Mouse (Mus musculus): ENCODE results near the gene Sdf2l1. TPM values are rescaled to one million over a fixed set of nuclear protein-coding genes. Genes with fewer than 3 reads are reported as not detected.

Sdf2l1 gene
- polyA plus RNA-seq, 1 experiment from 2014 or later: 40.9 TPM

GRCm38 (mm10) chr16:17104600-17104999, 27.6 kb downstream of the Sdf2l1 start:
- no peak for DNase-seq (ENCODE audit: low spot score)
- no peak overlapping the region for H3K27ac ChIP-seq (ENCODE audit: low read depth, low read length)
- H3K4me3 ChIP-seq (ENCODE audit: low read depth, low read length): no peak overlapping the region
- WGBS: 84% methylated on average over 4 of the region's 4 CpGs
- ATAC-seq: no peak
- peaks cover 78% of the 10 kb centered on the region for H3K36me3 ChIP-seq (ENCODE audit: control insufficient read depth, insufficient read depth, low read length)
- no peaks in the 10 kb centered on the region for H3K9me3 ChIP-seq (replicated peaks; ENCODE audit: control insufficient read depth, low read length)
- no peaks in the 10 kb centered on the region for H3K27me3 ChIP-seq (replicated peaks; ENCODE audit: control insufficient read depth, insufficient read depth, low read length)
- H3K4me2 ChIP-seq (ENCODE audit: low read length): no peak overlapping the region
- no peak overlapping the region for H3K9ac ChIP-seq (ENCODE audit: low read length)
- peaks cover 7% of the 10 kb centered on the region for H3K4me1 ChIP-seq (ENCODE audit: control insufficient read depth, insufficient read depth, low read length)

- H3K36me3 ChIP-seq (ENCODE audit: control insufficient read depth, insufficient read depth, low read length): peaks cover 89% of the 10 kb centered on the region
Measured at GRCm38 (mm10) chr16:17102630-17103220, 29.5 kb downstream of the Sdf2l1 start.

GRCm38 (mm10) chr16:17096938-17097337, 35.2 kb downstream of the Sdf2l1 start:
- Histone ChIP-seq H3K27ac (ENCODE audit: low read depth, low read length) (no peak overlapping the region), H3K4me3 (ENCODE audit: low read depth, low read length) (no peak overlapping the region), H3K4me1 (ENCODE audit: control insufficient read depth, insufficient read depth, low read length) (no peaks in the 10 kb centered on the region), H3K9ac (ENCODE audit: low read length) (no peak overlapping the region), H3K9me3 (replicated peaks; ENCODE audit: control insufficient read depth, low read length) (no peaks in the 10 kb centered on the region), H3K36me3 (ENCODE audit: control insufficient read depth, insufficient read depth, low read length) (peaks cover 88% of the 10 kb centered on the region), H3K27me3 (replicated peaks; ENCODE audit: control insufficient read depth, insufficient read depth, low read length) (no peaks in the 10 kb centered on the region), H3K4me2 (ENCODE audit: low read length) (no peak overlapping the region)
- no peak for DNase-seq (ENCODE audit: low spot score)
- no peak for ATAC-seq
- WGBS: 98% methylated on average over 3 of the region's 3 CpGs

More at GRCm38 (mm10) chr16:17102630-17103220, 29.5 kb downstream of the Sdf2l1 start:
- 48% methylated on average over 7 of the region's 7 CpGs for WGBS
- no peaks in the 10 kb centered on the region for H3K27me3 ChIP-seq (replicated peaks; ENCODE audit: control insufficient read depth, insufficient read depth, low read length)
- H3K27ac ChIP-seq (ENCODE audit: low read depth, low read length): no peak overlapping the region
- DNase-seq (ENCODE audit: low spot score) (peak; percentile 70), ATAC-seq (peak; percentile 72)
- H3K4me1 ChIP-seq (ENCODE audit: control insufficient read depth, insufficient read depth, low read length): peaks cover 7% of the 10 kb centered on the region
- H3K4me3 ChIP-seq (ENCODE audit: low read depth, low read length): no peak overlapping the region
- no peak overlapping the region for H3K4me2 ChIP-seq (ENCODE audit: low read length)
- no peaks in the 10 kb centered on the region for H3K9me3 ChIP-seq (replicated peaks; ENCODE audit: control insufficient read depth, low read length)
- H3K9ac ChIP-seq (ENCODE audit: low read length): no peak overlapping the region

GRCm38 (mm10) chr16:17088346-17088745, 43.8 kb downstream of the Sdf2l1 start:
- no peak overlapping the region for H3K4me2 ChIP-seq (ENCODE audit: low read length)
- no peak overlapping the region for H3K27ac ChIP-seq (ENCODE audit: low read depth, low read length)
- H3K4me1 ChIP-seq (ENCODE audit: control insufficient read depth, insufficient read depth, low read length): no peaks in the 10 kb centered on the region
- no peaks in the 10 kb centered on the region for H3K27me3 ChIP-seq (replicated peaks; ENCODE audit: control insufficient read depth, insufficient read depth, low read length)
- H3K9ac ChIP-seq (ENCODE audit: low read length): no peak overlapping the region
- 69% methylated on average over 3 of the region's 3 CpGs for WGBS
- no peaks in the 10 kb centered on the region for H3K9me3 ChIP-seq (replicated peaks; ENCODE audit: control insufficient read depth, low read length)
- H3K36me3 ChIP-seq (ENCODE audit: control insufficient read depth, insufficient read depth, low read length): peaks cover 98% of the 10 kb centered on the region
- ATAC-seq (no peak), DNase-seq (ENCODE audit: low spot score) (peak; percentile 26)
- no peak overlapping the region for H3K4me3 ChIP-seq (ENCODE audit: low read depth, low read length)

- Histone ChIP-seq H3K4me3 (ENCODE audit: low read depth, low read length) (no peak overlapping the region), H3K4me1 (ENCODE audit: control insufficient read depth, insufficient read depth, low read length) (no peaks in the 10 kb centered on the region), H3K9me3 (replicated peaks; ENCODE audit: control insufficient read depth, low read length) (no peaks in the 10 kb centered on the region), H3K4me2 (ENCODE audit: low read length) (no peak overlapping the region), H3K9ac (ENCODE audit: low read length) (no peak overlapping the region), H3K27ac (ENCODE audit: low read depth, low read length) (no peak overlapping the region), H3K27me3 (replicated peaks; ENCODE audit: control insufficient read depth, insufficient read depth, low read length) (no peaks in the 10 kb centered on the region), H3K36me3 (ENCODE audit: control insufficient read depth, insufficient read depth, low read length) (peaks cover 100% of the 10 kb centered on the region)
- DNase-seq (ENCODE audit: low spot score) (no peak), ATAC-seq (no peak)
- WGBS: 73% methylated on average over 13 of the region's 13 CpGs
Measured at GRCm38 (mm10) chr16:17086669-17087193, 45.5 kb downstream of the Sdf2l1 start.

GRCm38 (mm10) chr16:17086241-17086640, 45.9 kb downstream of the Sdf2l1 start:
- H3K27ac ChIP-seq (ENCODE audit: low read depth, low read length): no peak overlapping the region
- WGBS: 86% methylated on average over 3 of the region's 3 CpGs

GRCm38 (mm10) chr16:17085636-17086035, 46.5 kb downstream of the Sdf2l1 start:
- no peak overlapping the region for H3K4me3 ChIP-seq (ENCODE audit: low read depth, low read length)
- no peak overlapping the region for H3K4me2 ChIP-seq (ENCODE audit: low read length)
- 91% methylated on average over 4 of the region's 4 CpGs for WGBS
- H3K36me3 ChIP-seq (ENCODE audit: control insufficient read depth, insufficient read depth, low read length): peaks cover 100% of the 10 kb centered on the region
- DNase-seq (ENCODE audit: low spot score): no peak
- no peak for ATAC-seq
- H3K27ac ChIP-seq (ENCODE audit: low read depth, low read length): no peak overlapping the region
- no peak overlapping the region for H3K9ac ChIP-seq (ENCODE audit: low read length)
- H3K9me3 ChIP-seq (replicated peaks; ENCODE audit: control insufficient read depth, low read length): no peaks in the 10 kb centered on the region
- H3K27me3 ChIP-seq (replicated peaks; ENCODE audit: control insufficient read depth, insufficient read depth, low read length): no peaks in the 10 kb centered on the region
- H3K4me1 ChIP-seq (ENCODE audit: control insufficient read depth, insufficient read depth, low read length): no peaks in the 10 kb centered on the region

More at GRCm38 (mm10) chr16:17086241-17086640, 45.9 kb downstream of the Sdf2l1 start:
- H3K4me1 ChIP-seq (ENCODE audit: control insufficient read depth, insufficient read depth, low read length): no peaks in the 10 kb centered on the region
- H3K9me3 ChIP-seq (replicated peaks; ENCODE audit: control insufficient read depth, low read length): no peaks in the 10 kb centered on the region
- no peak for ATAC-seq
- no peak overlapping the region for H3K9ac ChIP-seq (ENCODE audit: low read length)
- no peak overlapping the region for H3K4me2 ChIP-seq (ENCODE audit: low read length)
- H3K4me3 ChIP-seq (ENCODE audit: low read depth, low read length): no peak overlapping the region
- no peaks in the 10 kb centered on the region for H3K27me3 ChIP-seq (replicated peaks; ENCODE audit: control insufficient read depth, insufficient read depth, low read length)
- H3K36me3 ChIP-seq (ENCODE audit: control insufficient read depth, insufficient read depth, low read length): peaks cover 100% of the 10 kb centered on the region
- DNase-seq (ENCODE audit: low spot score): no peak

- H3K27me3 ChIP-seq (replicated peaks; ENCODE audit: control insufficient read depth, insufficient read depth, low read length): no peaks in the 10 kb centered on the region
- no peak for DNase-seq (ENCODE audit: low spot score)
Measured at GRCm38 (mm10) chr16:17082121-17082792, 49.9 kb downstream of the Sdf2l1 start.

More at GRCm38 (mm10) chr16:17082121-17082792, 49.9 kb downstream of the Sdf2l1 start:
- Histone ChIP-seq H3K9ac (ENCODE audit: low read length) (no peak overlapping the region), H3K27ac (ENCODE audit: low read depth, low read length) (no peak overlapping the region), H3K4me3 (ENCODE audit: low read depth, low read length) (no peak overlapping the region), H3K36me3 (ENCODE audit: control insufficient read depth, insufficient read depth, low read length) (peaks cover 93% of the 10 kb centered on the region), H3K9me3 (replicated peaks; ENCODE audit: control insufficient read depth, low read length) (no peaks in the 10 kb centered on the region), H3K4me1 (ENCODE audit: control insufficient read depth, insufficient read depth, low read length) (0 out of 2 replicates have a peak, but pooled peaks cover 3% of the 10 kb centered on the region), H3K4me2 (ENCODE audit: low read length) (no peak overlapping the region)
- 88% methylated on average over 6 of the region's 6 CpGs for WGBS
- ATAC-seq: no peak
